Mouse (Mus musculus): ENCODE data around the gene Tns4. TPM values are rescaled to one million over a fixed set of nuclear protein-coding genes. Genes with fewer than 3 reads are reported as not detected.

Gene Tns4
- total RNA-seq, 1 experiment from 2014 or later: 0.52 TPM

- DNase-seq: no peak
Measured at GRCm38 (mm10) chr11:99091666-99092065, 2.6 kb upstream of the Tns4 start.

GRCm38 (mm10) chr11:99090391-99090790 is 1.3 kb upstream of the Tns4 start:
- DNase-seq: no peak

GRCm38 (mm10) chr11:99088486-99088885 is 620 bp downstream of the Tns4 start:
- no peak for DNase-seq

GRCm38 (mm10) chr11:99084366-99084765 is 4.7 kb downstream of the Tns4 start:
- DNase-seq: no peak

- no peak for DNase-seq
Measured at GRCm38 (mm10) chr11:99083516-99083915, 5.6 kb downstream of the Tns4 start.

- peak; percentile 47 for DNase-seq
Measured at GRCm38 (mm10) chr11:99082098-99082497, 7.0 kb downstream of the Tns4 start.

- DNase-seq: no peak
Measured at GRCm38 (mm10) chr11:99081566-99081965, 7.5 kb downstream of the Tns4 start.

GRCm38 (mm10) chr11:99080902-99081543 is 8.1 kb downstream of the Tns4 start:
- no peak for DNase-seq

GRCm38 (mm10) chr11:99077869-99078268 is 11.2 kb downstream of the Tns4 start:
- no peak for DNase-seq

GRCm38 (mm10) chr11:99076744-99077319 is 12.3 kb downstream of the Tns4 start:
- no peak for DNase-seq

GRCm38 (mm10) chr11:99073781-99074180 is 15.3 kb downstream of the Tns4 start:
- DNase-seq: no peak

GRCm38 (mm10) chr11:99071866-99072265 is 17.2 kb downstream of the Tns4 start:
- DNase-seq: no peak

- no peak for DNase-seq
Measured at GRCm38 (mm10) chr11:99068455-99068854, 20.7 kb downstream of the Tns4 start.

- no peak for DNase-seq
Measured at GRCm38 (mm10) chr11:99067591-99067990, 21.5 kb downstream of the Tns4 start.

GRCm38 (mm10) chr11:99065979-99066378 is 23.1 kb downstream of the Tns4 start:
- peak; percentile 92 for DNase-seq

- no peak for DNase-seq
Measured at GRCm38 (mm10) chr11:99065353-99065752, 23.8 kb downstream of the Tns4 start.

- DNase-seq: no peak
Measured at GRCm38 (mm10) chr11:99063406-99064131, 25.5 kb downstream of the Tns4 start.

GRCm38 (mm10) chr11:99062661-99063060 is 26.4 kb downstream of the Tns4 start:
- no peak for DNase-seq

GRCm38 (mm10) chr11:99060435-99060834 is 28.7 kb downstream of the Tns4 start:
- peak; percentile 67 for DNase-seq

- no peak for DNase-seq
Measured at GRCm38 (mm10) chr11:99055571-99056452, 33.3 kb downstream of the Tns4 start.

- peak; percentile 67 for DNase-seq
Measured at GRCm38 (mm10) chr11:99055143-99055542, 34.0 kb downstream of the Tns4 start.

GRCm38 (mm10) chr11:99047643-99048042 is 41.5 kb downstream of the Tns4 start:
- peak; percentile 44 for DNase-seq

Data from adrenal gland, postnatal 14 days (tissue).